ENCODE assay signal across 8 mouse cellular contexts in the genomic region with DNA sequence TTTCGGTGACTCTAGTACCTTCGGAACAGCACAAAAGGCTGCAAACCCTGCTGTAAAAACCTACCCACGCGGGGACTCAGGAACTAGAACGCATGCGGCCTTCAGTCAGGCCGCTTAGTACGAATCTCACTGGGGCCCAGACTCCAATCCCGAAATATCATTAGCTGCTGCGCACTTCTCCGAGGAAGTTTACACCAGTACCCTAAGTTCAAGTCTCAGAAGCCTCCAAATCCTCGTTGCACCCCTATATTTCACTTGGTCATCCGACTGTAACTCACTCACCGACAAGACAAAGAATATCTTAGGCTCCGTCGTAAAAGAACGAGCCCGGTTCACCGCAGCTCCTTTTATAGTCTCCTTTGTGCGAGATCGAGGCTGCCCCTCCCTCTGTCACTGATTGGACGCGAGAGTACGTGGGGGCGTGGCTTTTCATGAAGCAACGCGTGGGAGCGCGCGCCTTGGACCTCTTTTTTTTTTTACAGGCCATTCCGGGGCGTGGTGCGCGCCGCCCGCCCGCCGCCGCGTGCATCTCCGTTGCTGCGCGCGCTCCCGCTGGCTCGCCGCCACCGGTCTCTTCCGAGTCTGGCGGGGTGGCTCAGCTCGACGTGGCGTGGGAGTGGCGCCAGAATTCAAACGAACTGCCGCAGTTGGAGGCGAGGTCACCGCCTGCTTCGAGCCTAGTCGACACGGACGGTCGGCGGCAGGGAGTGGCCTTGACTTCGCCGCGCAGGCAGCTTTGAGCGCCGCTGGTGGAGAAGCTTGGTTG. TPM values are rescaled to one million over a fixed set of nuclear protein-coding genes. Genes with fewer than 3 reads are reported as not detected.
A peak's percentile ranks its signal among the peaks of the same experiment; 100 is the strongest.
DNase-seq lines count a peak whose midpoint lies in the region; ATAC-seq lines count a peak whose summit lies in the region.

No protein-coding gene starts in this region.

- no peaks in the 10 kb centered on the region for H3K9me3 ChIP-seq in megakaryocyte, embryonic 14.5 days

- peaks cover 25% of the 10 kb centered on the region for H3K4me1 ChIP-seq in megakaryocyte, embryonic 14.5 days

- H3K27me3 ChIP-seq in megakaryocyte, embryonic 14.5 days (replicated peaks) = no peaks in the 10 kb centered on the region

- peaks cover 20% of the 10 kb centered on the region for H3K36me3 ChIP-seq in megakaryocyte, embryonic 14.5 days (replicated peaks; ENCODE audit: low read length)

- peak; percentile 83 for ATAC-seq in common myeloid progenitor, adult 5-6 weeks (replicated peaks; ENCODE audit: low read depth, poor library complexity, severe bottlenecking)

- peak overlapping the region; percentile 95 for H3K4me3 ChIP-seq in megakaryocyte, embryonic 14.5 days (replicated peaks)

- DNase-seq in ZHBTc4 (ENCODE audit: low read depth, low spot score) = peak; percentile 99
- peak; percentile 93 to 95 for DNase-seq in gastrocnemius, adult 8-10 months (ENCODE audit: low spot score in 2 of 2)
- peak; percentile 94 for DNase-seq in hindlimb bud, embryonic 11.5 days (ENCODE audit: extremely low spot score, low read depth, low spot score)
- DNase-seq in left cerebral cortex, adult 8-10 months (ENCODE audit: low spot score in 2 of 2) = peak; percentile 87 to 95
- DNase-seq in right cerebral cortex, postnatal 10 days (ENCODE audit: low spot score in 2 of 2) = peak; percentile 98 to 99
- DNase-seq in urinary bladder, postnatal 25 days (ENCODE audit: low spot score) = peak; percentile 97

RNA-seq across cellular contexts. Expression of a gene that starts 25.1 kb away (rescaled TPM):
- 10.4 and 11.4 TPM in 2 replicates for total RNA-seq in common myeloid progenitor, adult 5-6 weeks (2017)
- total RNA-seq in gastrocnemius, adult 8-10 months (2022) = 10 to 100 TPM; 11.8 to 13.6 (median 12.7) TPM
- 10 to 100 TPM; 23.3 to 30.1 (median 28.9) TPM for total RNA-seq in left cerebral cortex, adult 8-10 months (2022)
- polyA plus RNA-seq in megakaryocyte, embryonic 14.5 days (2012; ENCODE audit: insufficient read depth, low replicate concordance) = 0.78 TPM in 1 of 2 replicates, not detected in the other

RNA-seq across cellular contexts. Expression of a gene that starts 40.4 kb away (rescaled TPM):
- total RNA-seq in common myeloid progenitor, adult 5-6 weeks (2017) = 305 and 315 TPM in 2 replicates
- 10 to 100 TPM; 52.7 to 75.6 (median 65.9) TPM for total RNA-seq in gastrocnemius, adult 8-10 months (2022)
- total RNA-seq in left cerebral cortex, adult 8-10 months (2022) = 10 to 100 TPM; 60.8 to 67.3 (median 62.1) TPM
- 15.1 and 44.2 TPM in 2 replicates for polyA plus RNA-seq in megakaryocyte, embryonic 14.5 days (2012; ENCODE audit: insufficient read depth, low replicate concordance)

RNA-seq across cellular contexts. Expression of a gene that starts 57.9 kb away (rescaled TPM):
- total RNA-seq in common myeloid progenitor, adult 5-6 weeks (2017) = not detected in 2 replicates
- total RNA-seq in gastrocnemius, adult 8-10 months (2022) = under 1 TPM in 2 of 4 experiments, not detected in 2; 0.87 to 0.96 TPM
- total RNA-seq in left cerebral cortex, adult 8-10 months (2022) = 1 to 10 TPM in 3 of 4 experiments, under 1 TPM in 1; 0.89 to 2.7 (median 1.6) TPM
- polyA plus RNA-seq in megakaryocyte, embryonic 14.5 days (2012; ENCODE audit: insufficient read depth, low replicate concordance) = not detected in 2 replicates

Comparison
In these comparisons a context has a peak if more than half of its experiments do, and no peak if none do; other contexts are left out.
1. Peak in every context shown above with its lines: DNase-seq, ATAC-seq and H3K4me3 ChIP-seq.